Mouse (Mus musculus) limb, embryonic 10.5 days (tissue): ENCODE measurements around the gene Gm2004. TPM values are rescaled to one million over a fixed set of nuclear protein-coding genes. Genes with fewer than 3 reads are reported as not detected.
"Not testable (repeated sequence)": the region's sequence is repeated elsewhere in the genome, so short reads cannot be mapped to it uniquely, and the experiment has no call there.

Experiments
- DNase-seq: peaks from one replicate; pipeline ENCODE4 v3.0.0-alpha.2; 2017; ENCODE audit warnings: low spot score
- H3K27ac ChIP-seq: fragments of 300-500 bp; sonication (generic); 2 replicates; pipeline ENCODE4 v1.5.1; 2016; ENCODE audit warnings: mild to moderate bottlenecking
- H3K27me3 ChIP-seq: fragments of 300-500 bp; sonication (generic); 2 replicates; pipeline ENCODE4 v1.6.1; 2016; ENCODE audit warnings: low read depth, mild to moderate bottlenecking; ENCODE audit not compliant: poor library complexity, severe bottlenecking
- H3K36me3 ChIP-seq: fragments of 300-500 bp; sonication (generic); 2 replicates; pipeline ENCODE4 v1.6.1; 2016; ENCODE audit warnings: mild to moderate bottlenecking, moderate library complexity
- H3K4me1 ChIP-seq: fragments of 300-500 bp; sonication (generic); 2 replicates; pipeline ENCODE4 v1.6.1; 2016
- H3K4me3 ChIP-seq: fragments of 300-500 bp; sonication (generic); 2 replicates; pipeline ENCODE4 v1.5.1; 2016; ENCODE audit warnings: mild to moderate bottlenecking, moderate library complexity
- H3K9me3 ChIP-seq: fragments of 300-500 bp; sonication (generic); replicated peaks from 2 replicates; pipeline ENCODE4 v1.6.1; 2016; ENCODE audit warnings: mild to moderate bottlenecking
- WGBS: fragments of 180-500 bp; shearing (Covaris S2); methylation state at CpG from one replicate; pipeline ENCODE4 v1.1.7; 2016; 5-methylcytosine and 5-hydroxymethylcytosine counted together
- polyA plus RNA-seq: library from polyadenylated mRNA; unstranded; fragments of >200 nt; fragmentation: Nextera tagmentation; extraction: Ambion mirVana; gene quantifications from 2 replicates; pipeline ENCODE4 v1.2.1, GENCODE M21; 2016

Gene Gm2004
- polyA plus RNA-seq: 1.6 TPM in 1 of 2 replicates, not detected in the other

GRCm38 (mm10) chr2:176149725-176150124 is at the start of gene Gm2004:
TSS of gene Gm2004 (minus strand) at chr2:176149825.
- not testable (repeated sequence) for H3K27ac ChIP-seq, H3K36me3 ChIP-seq, H3K4me1 ChIP-seq, H3K4me3 ChIP-seq, H3K9me3 ChIP-seq, DNase-seq, H3K27me3 ChIP-seq
- WGBS: no CpG with 5 or more reads among the region's 2 CpGs

Other genes starting within 250 kb of the Gm2004 start
- gene Zfp966, start 218.7 kb downstream of the Gm2004 start, polyA plus RNA-seq: 5.3 and 6.8 TPM in 2 replicates
- gene Gm2026, start 184.5 kb downstream of the Gm2004 start, polyA plus RNA-seq: 30.4 and 30.7 TPM in 2 replicates
- gene 2210418O10Rik, start 76.7 kb upstream of the Gm2004 start, polyA plus RNA-seq: 8.9 and 11.9 TPM in 2 replicates
- not detected in 2 replicates for gene Gm11009, start 169.7 kb upstream of the Gm2004 start, polyA plus RNA-seq